Mouse (Mus musculus): ENCODE results near the gene Rasgrp3. TPM values are rescaled to one million over a fixed set of nuclear protein-coding genes. Genes with fewer than 3 reads are reported as not detected.

Gene Rasgrp3
- 4.4 and 4.8 TPM in 2 replicates for polyA plus RNA-seq (2015; fragmentation: Nextera tagmentation; extraction: Ambion mirVana)

GRCm38 (mm10) chr17:75435599-75435998 lies at the start of gene Rasgrp3:
TSS of gene Rasgrp3 (plus strand) at chr17:75435896.

GRCm38 (mm10) chr17:75551512-75552400 lies 116.1 kb downstream of the Rasgrp3 start, which contains the start of gene Fam98a:
TSS of gene Fam98a (minus strand) at chr17:75551946.

Other genes starting within 250 kb of the Rasgrp3 start
- gene Fam98a, start 116.0 kb downstream of the Rasgrp3 start, polyA plus RNA-seq (2015; fragmentation: Nextera tagmentation; extraction: Ambion mirVana), result 23.8 and 24.8 TPM in 2 replicates

Measured in neural tube, postnatal 0 days (tissue).